Mouse (Mus musculus): Measurements from ENCODE around the gene Hacd3. TPM values are rescaled to one million over a fixed set of nuclear protein-coding genes. Genes with fewer than 3 reads are reported as not detected.

The Hacd3 gene
- total and polyA plus RNA-seq, 3 experiments: 30.4 to 68.7 (median 41.5) TPM

- no peak for TF ChIP-seq EP300 (IDR thresholded peaks at IDR 0.05; ENCODE audit: low read length)
These were observed 61.1 kb downstream of the Hacd3 start, which contains the start of gene Ints14 (continued) for GRCm38 (mm10) chr9:64960117-64960977.

DNA sequence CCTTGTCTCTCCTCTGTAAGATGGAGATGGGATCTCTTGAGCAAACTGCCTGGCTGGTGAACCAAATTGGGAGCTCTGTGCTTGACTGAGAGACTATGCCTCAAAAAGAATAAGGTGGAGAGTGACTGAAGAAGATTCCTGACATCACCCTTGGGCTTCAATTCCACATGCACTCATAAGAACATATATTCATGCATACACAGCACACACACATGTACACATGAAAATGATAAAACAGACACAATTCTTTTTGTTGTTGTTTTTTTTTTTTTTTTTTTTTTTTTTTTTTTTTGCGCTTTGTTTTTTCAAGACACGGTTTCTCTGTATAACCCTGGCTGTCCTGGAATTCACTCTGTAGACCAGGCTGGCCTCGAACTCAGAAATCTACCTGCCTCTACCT lies 64.2 kb downstream of the Hacd3 start:
- Histone ChIP-seq H3K4me1 (ENCODE audit: control insufficient read depth in 1 of 2, insufficient read depth in 2 of 2) (peaks cover 0 to 21% of the 10 kb centered on the region in 2 experiments; a peak in 2 of 4 replicates), H3K4me2 (ENCODE audit: insufficient read depth, low read depth, poor library complexity, severe bottlenecking) (no peak overlapping the region), H3K79me2 (replicated peaks; ENCODE audit: control insufficient read depth, extremely low read depth, insufficient read depth, poor library complexity, severe bottlenecking) (peaks cover 8% of the 10 kb centered on the region), H3K27ac (ENCODE audit: insufficient read depth, low read depth) (no peak overlapping the region), H3K9ac (ENCODE audit: insufficient read depth, low read depth) (no peak overlapping the region), H3K27me3 (replicated peaks) (peaks cover 22% of the 10 kb centered on the region), H3K36me3 (replicated peaks in 1 of 2; ENCODE audit: control insufficient read depth in 1 of 2, insufficient read depth in 1 of 2, low read length in 1 of 2) (peaks cover under 1% of the 10 kb centered on the region in 2 experiments), H3K9me3 (replicated peaks; ENCODE audit: low read length) (peaks cover 8% of the 10 kb centered on the region), H3K4me3 (replicated peaks in 1 of 3; ENCODE audit: low read depth in 2 of 3, low read length in 2 of 3, poor library complexity in 1 of 3) (no peak overlapping the region)
- TF ChIP-seq POLR2AphosphoS2 (IDR thresholded peaks at IDR 0.05; ENCODE audit: low read depth, low read length) (no peak), ZNF384 (IDR thresholded peaks at IDR 0.05; ENCODE audit: low read depth, low read length) (0 out of 2 replicates have a peak, but pooled peaks have one; percentile 16)
- dilution Hi-C loops (cut with MboI; ENCODE audit: extremely low pct_ligation_motif_present, extremely low pct_unique_long_range_greater_than_20kb, low sequenced_read_pairs): no loop called here
- in situ Hi-C loops (cut with MboI; ENCODE audit: low pct_ligation_motif_present, low pct_unique_long_range_greater_than_20kb, low sequenced_read_pairs): no loop called here
- DNase-seq (ENCODE audit: extremely low read depth): no peak

GRCm38 (mm10) chr9:64956337-64956736 lies 65.2 kb downstream of the Hacd3 start:
- peaks cover under 1% of the 10 kb centered on the region; the same call in 1 of the 2 replicates for H3K79me2 ChIP-seq (replicated peaks; ENCODE audit: control insufficient read depth, extremely low read depth, insufficient read depth, poor library complexity, severe bottlenecking)
- TF ChIP-seq POLR2A (IDR thresholded peaks at IDR 0.05; ENCODE audit: low read depth, low read length): peak; percentile 14; the same call in 1 of the 2 replicates
- TF ChIP-seq NRF1 (IDR thresholded peaks at IDR 0.05; ENCODE audit: low read depth, low read length): no peak
- TF ChIP-seq TCF12 (IDR thresholded peaks at IDR 0.05; ENCODE audit: low read depth, low read length): no peak
- no peak for TF ChIP-seq ELF1 (IDR thresholded peaks at IDR 0.05; ENCODE audit: low read depth, low read length)
- no peak for TF ChIP-seq MAZ (IDR thresholded peaks at IDR 0.05; ENCODE audit: low read depth, low read length)
- peaks cover 0 to 15% of the 10 kb centered on the region in 2 experiments; a peak in 2 of 4 replicates for H3K4me1 ChIP-seq (ENCODE audit: control insufficient read depth in 1 of 2, insufficient read depth in 2 of 2)
- H3K9ac ChIP-seq (ENCODE audit: insufficient read depth, low read depth): no peak overlapping the region
- H3K36me3 ChIP-seq (replicated peaks in 1 of 2; ENCODE audit: control insufficient read depth in 1 of 2, insufficient read depth in 1 of 2, low read length in 1 of 2): no peaks in the 10 kb centered on the region
- H3K27ac ChIP-seq (ENCODE audit: insufficient read depth, low read depth): no peak overlapping the region
- DNase-seq (ENCODE audit: extremely low read depth): peak; percentile 23
- peak overlapping the region in 1 of 3 experiments; percentile 52 for H3K4me3 ChIP-seq (replicated peaks in 1 of 3; ENCODE audit: low read depth in 2 of 3, low read length in 2 of 3, poor library complexity in 1 of 3)
- H3K4me2 ChIP-seq (ENCODE audit: insufficient read depth, low read depth, poor library complexity, severe bottlenecking): peak overlapping the region; percentile 19
- H3K9me3 ChIP-seq (replicated peaks; ENCODE audit: low read length): peaks cover 8% of the 10 kb centered on the region
- H3K27me3 ChIP-seq (replicated peaks): peaks cover 31% of the 10 kb centered on the region
- dilution Hi-C loops (cut with MboI; ENCODE audit: extremely low pct_ligation_motif_present, extremely low pct_unique_long_range_greater_than_20kb, low sequenced_read_pairs) (no loop called here), in situ Hi-C loops (cut with MboI; ENCODE audit: low pct_ligation_motif_present, low pct_unique_long_range_greater_than_20kb, low sequenced_read_pairs) (no loop called here)

GRCm38 (mm10) chr9:64953190-64953589 lies 68.3 kb downstream of the Hacd3 start:
- dilution Hi-C loops (cut with MboI; ENCODE audit: extremely low pct_ligation_motif_present, extremely low pct_unique_long_range_greater_than_20kb, low sequenced_read_pairs) (no loop called here), in situ Hi-C loops (cut with MboI; ENCODE audit: low pct_ligation_motif_present, low pct_unique_long_range_greater_than_20kb, low sequenced_read_pairs) (no loop called here)
- DNase-seq (ENCODE audit: extremely low read depth): no peak
- H3K4me3 ChIP-seq (replicated peaks in 1 of 3; ENCODE audit: low read depth in 2 of 3, low read length in 2 of 3, poor library complexity in 1 of 3): no peak overlapping the region
- H3K9ac ChIP-seq (ENCODE audit: insufficient read depth, low read depth): no peak overlapping the region
- peaks cover 61% of the 10 kb centered on the region for H3K27me3 ChIP-seq (replicated peaks)
- peaks cover 8% of the 10 kb centered on the region for H3K9me3 ChIP-seq (replicated peaks; ENCODE audit: low read length)
- no peaks in the 10 kb centered on the region for H3K79me2 ChIP-seq (replicated peaks; ENCODE audit: control insufficient read depth, extremely low read depth, insufficient read depth, poor library complexity, severe bottlenecking)
- H3K4me1 ChIP-seq (ENCODE audit: control insufficient read depth in 1 of 2, insufficient read depth in 2 of 2): peaks cover 3 to 5% of the 10 kb centered on the region in 2 experiments; a peak in 3 of 4 replicates
- no peak overlapping the region for H3K4me2 ChIP-seq (ENCODE audit: insufficient read depth, low read depth, poor library complexity, severe bottlenecking)
- H3K36me3 ChIP-seq (replicated peaks in 1 of 2; ENCODE audit: control insufficient read depth in 1 of 2, insufficient read depth in 1 of 2, low read length in 1 of 2): no peaks in the 10 kb centered on the region
- no peak overlapping the region for H3K27ac ChIP-seq (ENCODE audit: insufficient read depth, low read depth)
- no peak for TF ChIP-seq MYC (IDR thresholded peaks at IDR 0.05; ENCODE audit: low read depth, low read length)
- TF ChIP-seq HCFC1 (IDR thresholded peaks at IDR 0.05; ENCODE audit: low read depth, low read length): no peak
- no peak for TF ChIP-seq SMC3 (IDR thresholded peaks at IDR 0.05; ENCODE audit: low read depth, low read length)
- TF ChIP-seq ZMIZ1 (IDR thresholded peaks at IDR 0.05; ENCODE audit: low read depth, low read length): no peak
- no peak for TF ChIP-seq UBTF (IDR thresholded peaks at IDR 0.05; ENCODE audit: low read depth, low read length)
- no peak for TF ChIP-seq NRF1 (IDR thresholded peaks at IDR 0.05; ENCODE audit: low read depth, low read length)
- no peak for TF ChIP-seq GABPA (IDR thresholded peaks at IDR 0.05; ENCODE audit: insufficient replicate concordance, low read depth, low read length)
- TF ChIP-seq BHLHE40 (IDR thresholded peaks at IDR 0.05; ENCODE audit: low read depth, low read length): no peak
- no peak for TF ChIP-seq KAT2A (IDR thresholded peaks at IDR 0.05; ENCODE audit: insufficient replicate concordance, low read length)
- no peak for TF ChIP-seq NELFE (IDR thresholded peaks at IDR 0.05; ENCODE audit: low read depth, low read length)
- TF ChIP-seq ETS1 (conservative IDR thresholded peaks at IDR 0.05; ENCODE audit: low read depth, low read length): no peak
- TF ChIP-seq SIN3A (IDR thresholded peaks at IDR 0.05; ENCODE audit: low read length): no peak
- TF ChIP-seq RAD21 (IDR thresholded peaks at IDR 0.05; ENCODE audit: low read depth, low read length): no peak
- no peak for TF ChIP-seq USF1 (IDR thresholded peaks at IDR 0.05; ENCODE audit: low read depth, low read length)
- no peak for TF ChIP-seq TCF12 (IDR thresholded peaks at IDR 0.05; ENCODE audit: low read depth, low read length)
- TF ChIP-seq ZNF384 (IDR thresholded peaks at IDR 0.05; ENCODE audit: low read depth, low read length): no peak
- no peak for TF ChIP-seq POLR2A (IDR thresholded peaks at IDR 0.05; ENCODE audit: low read depth, low read length)
